Mouse (Mus musculus) heart, postnatal 0 days (tissue): ENCODE data around the gene Dpp9. TPM values are rescaled to one million over a fixed set of nuclear protein-coding genes. Genes with fewer than 3 reads are reported as not detected.

Source experiments
- ATAC-seq: fragments of 200-750 bp; cut with Nextera tagmentation; 2 replicates; pipeline ENCODE4 v1.8.0; 2017; ENCODE audit warnings: low read depth, moderate number of reproducible peaks, moderate library complexity; ENCODE audit not compliant: insufficient read depth
- DNase-seq: peaks from one replicate; pipeline ENCODE4 v3.0.0-alpha.2; 2016; ENCODE audit warnings: low spot score
- H3K27ac ChIP-seq: fragments of 300-500 bp; sonication (generic); 2 replicates; pipeline ENCODE4 v1.5.1; 2014; ENCODE audit warnings: low read depth, mild to moderate bottlenecking
- H3K27me3 ChIP-seq: fragments of 300-500 bp; sonication (generic); 2 replicates; pipeline ENCODE4 v1.6.1; 2014; ENCODE audit warnings: low read length, mixed read lengths; ENCODE audit not compliant: control insufficient read depth, insufficient read depth
- H3K36me3 ChIP-seq: fragments of 300-500 bp; sonication (generic); replicated peaks from 2 replicates; pipeline ENCODE4 v1.6.1; 2014; ENCODE audit warnings: low read length, mixed read lengths; ENCODE audit not compliant: control insufficient read depth, insufficient read depth
- H3K4me1 ChIP-seq: fragments of 300-500 bp; sonication (generic); 2 replicates; pipeline ENCODE4 v1.6.1; 2014; ENCODE audit warnings: antibody characterized with exemption; ENCODE audit not compliant: control insufficient read depth, insufficient read depth
- H3K4me2 ChIP-seq: fragments of 300-500 bp; sonication (generic); 2 replicates; pipeline ENCODE4 v1.6.1; 2014; ENCODE audit warnings: low read depth, mild to moderate bottlenecking, low read length, moderate library complexity
- H3K4me3 ChIP-seq: fragments of 300-500 bp; sonication (generic); 2 replicates; pipeline ENCODE4 v1.5.1; 2014; ENCODE audit warnings: low read depth, low read length
- H3K9ac ChIP-seq: fragments of 300-500 bp; sonication (generic); replicated peaks from 2 replicates; pipeline ENCODE4 v1.6.1; 2014; ENCODE audit warnings: low read depth, low read length, mixed read lengths
- H3K9me3 ChIP-seq: fragments of 300-500 bp; sonication (generic); replicated peaks from 2 replicates; pipeline ENCODE4 v1.6.1; 2016; ENCODE audit warnings: low read length; ENCODE audit not compliant: control insufficient read depth
- CTCF ChIP-seq: IDR thresholded peaks from 2 replicates; pipeline ENCODE4 v1.5.1; 2016; ENCODE audit warnings: antibody characterized with exemption, control low read depth, low read depth
- EP300 ChIP-seq: IDR thresholded peaks from 2 replicates; pipeline ENCODE4 v1.6.1; 2016; ENCODE audit warnings: antibody characterized with exemption, low read depth
- WGBS: fragments of 180-500 bp; shearing (Covaris S2); extraction: QIAGEN DNeasy Blood & Tissue Kit; methylation state at CpG from one replicate; pipeline ENCODE4 v1.1.7; 2014; 5-methylcytosine and 5-hydroxymethylcytosine counted together
- polyA plus RNA-seq: library from polyadenylated mRNA; unstranded; fragments of >200 nt; fragmentation: Nextera tagmentation; extraction: Ambion mirVana; gene quantifications from 2 replicates; pipeline ENCODE4 v1.2.1, GENCODE M21; 2015
- total RNA-seq: library from RNA; depleted of rRNA; stranded (reverse); fragments of >200 nt; gene quantifications from 2 replicates; pipeline ENCODE4 v1.2.3, GENCODE M21; 2014; ENCODE audit warnings: low replicate concordance

Gene Dpp9
- total and polyA plus RNA-seq, 2 experiments from 2014 or later, result 13.3 to 29.0 TPM

- Histone ChIP-seq H3K4me1 (no peaks in the 10 kb centered on the region), H3K9me3 (no peaks in the 10 kb centered on the region), H3K36me3 (no peaks in the 10 kb centered on the region), H3K4me3 (no peak overlapping the region), H3K4me2 (no peak overlapping the region; the same call in 1 of the 2 replicates), H3K27ac (no peak overlapping the region), H3K9ac (no peak overlapping the region), H3K27me3 (peaks cover 80% of the 10 kb centered on the region)
- ATAC-seq (no peak), DNase-seq (no peak)
- TF ChIP-seq CTCF (no peak), EP300 (no peak)
- WGBS, result 21% methylated on average over 9 of the region's 9 CpGs
Measured at GRCm38 (mm10) chr17:56148280-56148679, 70.4 kb downstream of the Dpp9 start.

DNA sequence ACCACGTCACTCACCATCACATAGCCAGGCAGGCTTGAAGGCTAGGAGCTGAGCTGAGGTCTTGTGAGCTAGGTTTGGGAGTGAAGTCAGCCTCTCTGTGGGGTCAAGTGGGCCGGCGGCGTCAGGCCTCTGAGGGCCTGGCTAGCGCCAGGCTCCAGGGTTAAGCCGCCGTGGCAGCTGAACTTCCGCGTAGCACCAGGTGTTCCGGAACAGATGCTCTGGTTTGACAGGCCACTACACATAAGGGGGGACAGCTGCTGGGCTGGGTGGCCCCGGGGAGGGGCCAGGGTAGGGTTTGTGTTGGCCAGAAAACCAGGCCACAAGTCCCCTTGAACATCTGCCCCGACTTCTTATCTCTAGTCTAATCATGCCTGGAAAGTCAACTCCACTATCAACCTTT lies 71.3 kb downstream of the Dpp9 start:
- 44% methylated on average over 12 of the region's 12 CpGs for WGBS
- H3K36me3 ChIP-seq, result no peaks in the 10 kb centered on the region
- no peak for TF ChIP-seq EP300
- TF ChIP-seq CTCF, result no peak
- H3K27ac ChIP-seq, result no peak overlapping the region
- no peaks in the 10 kb centered on the region for H3K4me1 ChIP-seq
- H3K4me3 ChIP-seq, result no peak overlapping the region
- no peak overlapping the region for H3K4me2 ChIP-seq
- DNase-seq (no peak), ATAC-seq (no peak)
- no peak overlapping the region for H3K9ac ChIP-seq
- H3K27me3 ChIP-seq, result peaks cover 89% of the 10 kb centered on the region
- H3K9me3 ChIP-seq, result no peaks in the 10 kb centered on the region

GRCm38 (mm10) chr17:56146131-56146530 lies 72.6 kb downstream of the Dpp9 start:
- peaks cover 97% of the 10 kb centered on the region for H3K27me3 ChIP-seq
- no peak for TF ChIP-seq CTCF
- no peak for TF ChIP-seq EP300

GRCm38 (mm10) chr17:56144546-56144945 lies 74.2 kb downstream of the Dpp9 start:
- Histone ChIP-seq H3K4me2 (no peak overlapping the region), H3K9ac (no peak overlapping the region), H3K4me3 (no peak overlapping the region), H3K27me3 (peaks cover 98% of the 10 kb centered on the region), H3K27ac (no peak overlapping the region), H3K9me3 (no peaks in the 10 kb centered on the region), H3K4me1 (peaks cover 10% of the 10 kb centered on the region), H3K36me3 (no peaks in the 10 kb centered on the region)
- WGBS, result 71% methylated on average over 9 of the region's 9 CpGs
- TF ChIP-seq CTCF, result no peak
- no peak for TF ChIP-seq EP300
- ATAC-seq (no peak), DNase-seq (no peak)

More at GRCm38 (mm10) chr17:56146131-56146530, 72.6 kb downstream of the Dpp9 start:
- H3K36me3 ChIP-seq, result no peaks in the 10 kb centered on the region
- WGBS, result 16% methylated on average over 9 of the region's 9 CpGs
- H3K4me1 ChIP-seq, result peaks cover 6% of the 10 kb centered on the region; the same call in 1 of the 2 replicates
- no peak overlapping the region for H3K9ac ChIP-seq
- H3K4me2 ChIP-seq, result no peak overlapping the region
- ATAC-seq (no peak), DNase-seq (no peak)
- H3K4me3 ChIP-seq, result no peak overlapping the region
- H3K9me3 ChIP-seq, result no peaks in the 10 kb centered on the region
- no peak overlapping the region for H3K27ac ChIP-seq

- 0 out of 2 replicates have a peak overlapping the region, but pooled peaks have one; percentile 1 for H3K9ac ChIP-seq
- H3K9me3 ChIP-seq, result no peaks in the 10 kb centered on the region
- DNase-seq (no peak), ATAC-seq (no peak; the same call in 1 of the 2 replicates)
- H3K4me3 ChIP-seq, result peak overlapping the region; percentile 23
- peaks cover 10% of the 10 kb centered on the region for H3K4me1 ChIP-seq
- H3K36me3 ChIP-seq, result no peaks in the 10 kb centered on the region
- TF ChIP-seq CTCF (no peak), EP300 (no peak)
- peaks cover 89% of the 10 kb centered on the region for H3K27me3 ChIP-seq
- 2% methylated on average over 44 of the region's 47 CpGs for WGBS
- H3K4me2 ChIP-seq, result peak overlapping the region; percentile 48
- no peak overlapping the region for H3K27ac ChIP-seq
Measured at GRCm38 (mm10) chr17:56141702-56142605, 76.8 kb downstream of the Dpp9 start.
